Mouse (Mus musculus): Measurements from ENCODE around the gene Klhl23. TPM values are rescaled to one million over a fixed set of nuclear protein-coding genes. Genes with fewer than 3 reads are reported as not detected.

The Klhl23 gene
- total RNA-seq, 4 experiments from 2014 or later, result 46.7 to 55.1 (median 53.3) TPM

DNA sequence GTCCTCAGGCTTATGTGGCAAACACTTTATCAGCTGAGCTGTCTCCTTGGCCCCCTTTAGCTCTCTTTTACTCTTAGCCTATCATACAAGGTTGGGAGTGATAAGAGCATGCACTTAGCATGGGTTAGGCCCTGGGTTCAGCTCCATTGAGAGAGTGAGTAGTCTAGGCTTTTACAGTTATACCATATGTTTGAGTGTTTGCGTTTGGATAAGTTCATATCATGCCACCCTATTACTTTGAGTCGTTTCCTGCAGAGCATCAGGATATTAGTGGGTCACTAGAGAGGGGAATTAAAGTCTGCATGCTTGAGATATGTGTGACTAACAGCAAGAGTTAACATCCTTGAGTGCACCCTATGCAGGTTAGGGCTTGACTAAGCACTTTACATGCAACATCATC is 7.9 kb downstream of the Klhl23 start:
- no peak for DNase-seq (ENCODE audit: low spot score in 2 of 2)

DNA sequence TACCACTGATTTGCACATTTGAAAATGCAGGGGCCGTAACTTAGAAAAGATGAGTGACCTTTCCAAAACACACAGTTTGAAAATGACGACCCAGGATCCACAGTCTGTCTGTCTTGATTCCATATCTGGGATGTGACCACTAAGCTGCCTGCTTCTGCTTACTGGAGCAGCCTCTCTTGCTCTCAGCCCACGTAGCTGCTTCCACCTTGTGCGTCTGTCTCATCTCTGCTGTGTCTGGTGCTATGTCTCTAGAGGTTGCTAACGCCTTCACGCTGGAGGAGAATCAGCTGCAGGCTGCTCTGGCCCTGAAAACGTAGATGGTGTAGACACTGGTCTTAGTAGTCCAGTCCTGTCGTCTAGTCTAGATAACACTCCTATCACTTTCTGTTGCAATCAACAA is 8.4 kb downstream of the Klhl23 start:
- no peak for DNase-seq (ENCODE audit: low spot score in 2 of 2)

DNA sequence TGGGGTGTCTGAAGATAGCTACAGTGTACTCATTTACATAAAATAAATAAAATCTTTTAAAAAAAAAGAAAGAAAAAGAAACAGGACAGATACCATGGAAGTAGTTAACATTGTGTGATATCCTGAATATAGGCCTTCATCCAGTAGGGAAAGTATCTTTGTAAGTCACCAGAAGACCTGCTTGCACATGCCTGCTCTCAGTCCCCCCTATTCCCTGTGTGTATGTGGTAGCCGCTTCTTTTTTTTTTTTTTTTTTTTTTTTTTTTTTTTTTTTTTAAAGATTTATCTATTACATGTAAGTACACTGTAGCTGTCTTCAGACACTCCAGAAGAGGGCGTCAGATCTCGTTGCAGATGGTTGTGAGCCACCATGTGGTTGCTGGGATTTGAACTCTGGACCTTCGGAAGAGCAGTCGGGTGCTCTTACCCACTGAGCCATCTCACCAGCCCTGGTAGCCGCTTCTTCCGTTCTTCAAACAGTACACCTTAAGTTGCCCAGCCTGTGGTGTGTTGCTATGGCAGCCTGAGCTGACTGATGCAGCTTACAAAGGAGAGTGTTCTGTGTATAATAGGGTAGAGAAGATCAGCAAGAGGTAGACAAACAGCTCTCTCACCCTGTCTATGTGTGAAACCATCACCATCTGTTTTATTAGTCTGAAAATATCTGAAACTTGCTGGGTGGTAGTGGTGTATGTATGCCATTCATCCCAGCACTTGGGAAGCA is 15.7 kb downstream of the Klhl23 start:
- DNase-seq (ENCODE audit: low spot score in 2 of 2), result no peak

DNA sequence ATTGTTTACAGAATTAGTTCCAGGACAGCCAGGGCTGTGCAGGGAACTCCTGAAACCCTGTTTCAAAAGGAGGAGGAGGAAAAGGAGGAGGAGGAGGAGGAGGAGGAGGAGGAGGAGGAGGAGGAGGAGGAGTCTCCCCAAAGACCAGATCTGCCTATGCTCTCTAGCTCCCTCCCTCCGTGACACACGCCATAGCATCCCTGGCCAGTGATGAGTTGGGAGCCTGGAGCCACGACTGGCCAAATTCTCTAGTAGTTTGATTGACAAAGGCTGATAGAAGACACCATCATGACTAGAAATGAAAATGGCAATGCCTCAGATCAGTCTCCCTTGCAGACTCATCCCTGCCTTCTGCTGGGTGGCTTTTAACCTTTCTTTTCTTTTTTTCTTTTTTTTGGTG is 16.3 kb downstream of the Klhl23 start:
- no peak for DNase-seq (ENCODE audit: low spot score in 2 of 2)

DNA sequence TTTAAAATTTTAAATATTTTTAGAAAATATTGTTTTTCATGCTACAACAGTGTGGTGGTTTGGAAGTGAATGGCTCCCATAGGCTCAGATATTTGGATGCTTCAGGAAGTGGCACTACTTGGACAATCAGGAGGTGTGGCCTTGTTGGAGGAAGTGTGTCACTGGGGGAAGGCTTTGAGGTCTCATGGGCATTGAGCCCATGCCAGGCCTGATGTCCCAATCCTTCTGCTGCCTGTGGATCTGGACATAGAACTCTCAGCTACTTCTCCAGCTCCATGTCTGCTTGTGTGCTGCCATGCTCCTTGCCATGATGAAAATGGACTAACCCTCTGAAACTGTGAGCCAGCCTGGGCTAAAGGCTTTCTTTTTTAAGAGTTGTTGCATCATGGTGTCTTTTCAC is 17.0 kb downstream of the Klhl23 start:
- DNase-seq (ENCODE audit: low spot score in 2 of 2), result no peak

DNA sequence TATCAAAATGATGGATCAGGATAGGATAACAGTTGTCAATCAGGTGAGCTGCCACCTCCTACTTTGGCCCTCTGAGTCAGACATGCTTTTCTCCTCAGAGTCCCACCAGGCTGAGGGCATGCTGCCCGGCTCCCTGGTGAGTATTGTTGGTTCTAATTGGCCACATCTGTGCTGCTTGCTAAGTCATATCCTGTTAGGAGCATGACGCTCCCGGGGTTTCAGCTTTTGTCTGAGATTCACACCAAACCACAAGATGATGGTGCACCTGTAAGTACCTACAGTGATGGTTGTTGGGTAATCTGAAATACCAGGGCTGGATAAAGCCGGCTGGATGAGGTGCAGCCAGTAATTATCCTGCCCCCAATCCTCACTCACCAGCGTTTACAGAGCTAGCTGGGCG is 18.5 kb downstream of the Klhl23 start:
- DNase-seq (ENCODE audit: low spot score in 2 of 2), result no peak

DNA sequence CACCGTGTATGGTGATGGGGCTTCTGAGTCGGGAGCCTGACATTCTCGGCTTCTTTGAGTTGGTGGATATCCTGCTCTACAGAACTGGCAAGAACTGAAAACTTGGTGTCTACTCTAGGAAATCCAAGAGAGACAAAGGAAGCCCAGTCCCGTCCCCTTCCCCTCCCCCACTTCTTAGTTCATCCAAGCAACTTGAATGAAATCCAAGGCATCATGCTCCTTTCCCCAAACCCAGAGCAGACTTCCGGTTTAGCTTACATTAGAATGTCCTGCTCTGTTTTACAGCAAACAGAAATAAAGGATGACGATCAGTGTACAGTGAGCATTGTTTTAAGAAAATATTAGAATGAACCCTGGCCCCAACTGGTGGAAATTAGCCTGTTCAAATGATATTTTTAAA is 27.5 kb downstream of the Klhl23 start:
- DNase-seq (ENCODE audit: low spot score in 2 of 2), result peak in 1 of 2 experiments; percentile 2

DNA sequence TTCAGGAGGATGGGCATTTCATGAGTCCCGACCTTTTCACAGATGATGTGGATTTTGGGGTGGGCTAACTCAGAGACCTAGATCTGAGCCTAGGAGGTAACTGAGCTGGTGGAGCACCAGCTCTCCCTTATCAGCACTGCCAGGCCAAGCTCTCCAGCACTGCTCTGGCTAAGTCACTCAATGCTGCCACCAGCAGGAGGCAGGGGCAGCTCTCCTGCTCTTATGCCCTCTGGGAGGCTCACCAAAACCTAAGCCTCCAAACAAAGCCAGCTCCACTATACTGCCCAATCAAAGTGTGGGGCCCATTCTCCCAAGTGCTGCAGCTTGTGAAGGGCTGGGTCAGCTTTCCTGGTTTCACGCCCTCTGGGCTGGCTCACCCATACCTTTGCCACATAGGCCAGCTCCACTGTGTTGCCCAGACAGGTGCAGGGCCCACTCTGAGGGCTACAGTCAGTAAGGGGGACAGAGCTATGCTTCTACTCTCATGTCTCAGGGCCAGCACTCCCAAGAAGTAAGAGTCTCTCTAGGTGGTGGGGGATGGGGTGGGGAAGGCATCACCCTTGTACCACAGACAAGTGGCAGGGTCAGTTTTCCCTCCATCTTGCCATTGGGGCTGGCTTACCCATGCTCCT is 29.8 kb downstream of the Klhl23 start:
- DNase-seq (ENCODE audit: low spot score in 2 of 2), result no peak

DNA sequence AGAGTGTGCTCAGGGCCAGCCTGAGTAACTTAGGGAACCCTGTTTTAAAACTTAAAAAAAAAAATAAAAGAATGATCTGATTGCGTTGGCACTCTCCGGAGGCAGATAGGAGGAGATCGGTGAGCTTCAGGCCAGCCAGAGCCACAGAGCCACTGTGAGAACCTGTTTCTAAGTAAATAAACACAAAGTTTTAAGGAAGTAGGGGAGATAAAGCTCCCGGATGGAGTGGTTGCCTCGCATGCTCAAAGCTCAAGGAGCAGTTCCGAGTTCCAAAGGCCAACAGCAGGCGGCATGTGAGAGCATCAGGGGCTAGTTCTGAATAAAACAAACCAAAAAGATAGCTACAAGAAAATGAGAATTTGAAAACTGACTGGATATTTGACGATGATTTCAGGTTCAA is 34.6 kb downstream of the Klhl23 start:
- DNase-seq (ENCODE audit: low spot score in 2 of 2), result no peak

DNA sequence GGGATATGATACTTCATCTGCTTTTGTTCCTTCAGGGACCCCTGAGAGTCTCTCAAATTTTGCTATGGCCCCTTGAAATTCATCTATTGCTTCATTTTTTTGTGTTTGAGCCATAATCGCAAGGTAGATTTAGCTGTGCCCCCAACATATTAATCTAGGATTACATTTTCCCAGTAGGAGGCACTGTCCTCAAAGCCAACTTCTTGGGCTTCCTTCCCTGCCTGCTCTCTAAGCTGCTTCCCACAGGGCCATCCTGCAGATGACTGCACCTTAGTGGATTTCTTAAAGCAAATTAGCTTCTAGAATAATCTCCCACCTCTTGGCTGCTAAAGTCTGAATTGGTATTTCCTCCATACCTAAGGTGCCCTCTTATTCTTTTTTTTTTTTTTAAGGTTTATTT is 36.1 kb downstream of the Klhl23 start:
- DNase-seq (ENCODE audit: low spot score in 2 of 2), result no peak

DNA sequence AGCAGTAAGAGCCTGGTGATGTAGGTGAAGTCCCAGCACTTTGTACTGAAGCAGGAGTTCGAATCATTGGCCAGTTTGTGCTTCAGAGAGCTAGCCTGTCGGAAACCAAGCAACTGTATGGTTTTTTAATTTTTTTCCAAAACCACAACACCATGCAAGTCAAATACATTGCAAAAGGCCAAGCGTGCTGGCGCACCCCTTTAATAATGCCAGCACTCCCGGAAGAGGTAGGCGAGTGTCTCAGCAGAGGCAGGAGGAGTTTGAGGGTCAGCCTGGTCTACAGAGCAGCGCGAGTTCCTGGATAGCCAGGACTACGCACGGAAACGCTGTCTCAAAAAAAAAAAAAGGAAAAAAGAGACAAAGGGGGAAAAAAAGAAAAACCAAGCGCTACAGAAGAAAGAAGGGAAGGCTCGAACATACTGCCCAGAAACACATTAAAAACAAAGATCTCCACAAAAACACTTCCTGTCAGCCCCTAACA is 39.3 kb downstream of the Klhl23 start:
- DNase-seq (ENCODE audit: low spot score in 2 of 2), result peak in 1 of 2 experiments; percentile 15

DNA sequence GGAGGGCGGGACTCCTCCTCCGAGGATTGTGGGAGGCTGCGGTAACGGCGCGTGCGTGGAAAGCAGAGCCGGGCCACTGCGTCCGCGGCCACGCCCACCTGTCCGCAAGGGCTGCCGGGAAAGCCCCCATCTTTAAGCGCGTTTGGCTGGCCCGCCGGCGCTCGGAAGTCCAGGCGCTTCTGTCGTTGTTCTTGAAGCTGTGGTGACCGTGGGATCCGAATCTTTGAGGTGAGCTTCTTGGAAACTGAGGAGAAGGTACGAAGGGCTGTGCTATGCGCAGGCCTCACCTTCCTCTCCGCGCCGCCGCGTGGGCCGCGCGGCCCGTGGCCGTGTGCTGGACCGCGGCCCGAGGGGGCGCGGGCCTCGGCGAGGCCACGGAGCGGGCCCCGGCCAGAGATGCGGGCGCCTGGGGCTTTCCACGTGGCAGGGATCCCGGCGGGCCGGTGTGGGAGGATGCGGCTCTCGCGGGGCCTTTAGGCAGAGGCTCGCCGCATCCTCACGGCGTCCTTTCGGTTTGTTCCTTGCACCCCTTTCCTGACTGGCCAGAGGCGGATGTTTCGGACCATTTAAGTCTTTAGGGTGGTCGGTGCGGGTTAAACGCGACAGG is 39.8 kb downstream of the Klhl23 start, which contains the start of gene Ssb:
Gene Ssb, plus strand, starts transcription at position 78 of the 607 bp plus-strand sequence.
- peak; percentile 83 to 88 for DNase-seq (ENCODE audit: low spot score in 2 of 2)

DNA sequence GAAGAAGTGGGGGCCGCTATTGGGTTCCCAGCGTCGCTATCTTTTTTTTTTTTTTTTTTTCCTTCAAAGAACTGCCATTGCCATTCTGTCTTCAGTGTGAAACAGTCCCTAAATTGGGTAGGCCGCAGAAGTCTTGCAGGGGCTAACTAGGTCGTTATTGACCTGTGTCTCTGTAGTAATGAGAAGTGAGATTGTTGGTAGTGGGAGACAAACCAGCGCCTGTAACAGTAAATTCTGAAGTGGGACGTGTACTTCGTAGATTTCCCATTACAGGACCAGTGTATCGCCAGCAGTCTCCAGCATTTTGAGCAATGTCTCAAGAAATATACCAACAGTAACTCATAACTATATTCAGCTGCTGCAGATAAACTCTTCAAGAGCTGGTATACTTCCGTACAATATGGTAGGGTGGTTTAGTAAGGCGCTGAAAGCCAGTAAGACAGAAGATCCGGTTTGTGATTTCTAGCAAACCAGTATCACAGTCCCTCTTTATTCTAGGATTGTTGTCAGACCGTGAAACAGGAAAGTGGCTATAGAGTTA is 40.4 kb downstream of the Klhl23 start:
- DNase-seq (ENCODE audit: low spot score in 2 of 2), result no peak

DNA sequence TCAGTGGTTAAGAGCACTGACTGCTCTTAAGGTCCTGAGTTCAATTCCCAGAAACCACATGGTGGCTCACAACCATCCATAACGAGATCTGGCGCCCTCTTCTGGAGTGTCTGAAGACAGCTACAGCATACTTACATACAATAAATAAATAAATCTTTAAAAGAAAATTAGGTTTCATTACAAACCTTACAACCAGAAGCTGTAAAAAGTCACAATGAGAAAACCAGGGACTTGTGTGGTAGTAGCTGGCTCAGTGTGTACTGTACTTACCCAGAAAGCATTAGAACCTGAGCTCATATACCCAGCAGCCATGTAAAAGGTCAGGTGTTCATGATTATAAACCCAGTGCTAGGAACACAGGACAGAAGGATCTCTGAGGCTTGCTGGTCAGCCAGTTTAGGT is 62.2 kb downstream of the Klhl23 start:
- no peak for DNase-seq (ENCODE audit: low spot score in 2 of 2)

DNA sequence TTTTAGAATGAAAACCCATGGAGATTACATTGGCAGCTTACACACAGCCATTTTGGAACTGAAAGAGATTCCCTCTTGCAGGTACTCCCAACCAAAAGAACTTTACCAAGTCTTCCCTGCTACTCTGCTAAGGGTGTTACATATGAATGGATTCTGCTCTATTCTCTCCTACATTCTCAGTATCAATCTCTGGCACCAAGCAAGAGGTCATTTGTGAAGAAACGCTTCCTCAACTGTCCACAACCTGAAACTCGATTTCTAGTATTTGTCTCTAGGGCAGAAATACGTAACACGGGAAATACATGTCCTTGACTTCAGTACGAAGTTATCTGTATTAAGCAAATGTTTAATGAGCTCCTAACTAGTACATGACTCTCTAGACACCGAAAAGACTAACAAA is 62.8 kb downstream of the Klhl23 start:
- DNase-seq (ENCODE audit: low spot score in 2 of 2), result no peak

DNA sequence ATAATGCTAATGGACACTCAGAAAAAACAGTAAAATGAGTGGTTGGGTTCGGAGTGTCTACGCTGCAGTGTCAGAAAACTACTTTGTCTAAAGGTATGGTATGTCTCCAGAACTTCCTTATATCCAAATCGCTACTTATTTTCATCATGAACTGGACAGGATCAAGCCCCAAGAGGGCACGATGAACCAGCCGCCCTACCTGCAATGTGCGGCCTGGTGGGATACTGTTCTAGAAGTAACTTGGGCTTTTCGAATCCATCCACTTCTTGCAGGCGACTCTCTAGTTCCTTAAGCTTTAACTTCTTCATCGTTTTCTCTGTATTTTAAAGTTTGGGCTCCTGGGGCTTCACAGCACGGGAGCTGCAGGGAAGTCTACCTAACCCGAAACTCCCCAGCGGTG is 63.3 kb downstream of the Klhl23 start:
- peak in 1 of 2 experiments; percentile 18 for DNase-seq (ENCODE audit: low spot score in 2 of 2)

DNA sequence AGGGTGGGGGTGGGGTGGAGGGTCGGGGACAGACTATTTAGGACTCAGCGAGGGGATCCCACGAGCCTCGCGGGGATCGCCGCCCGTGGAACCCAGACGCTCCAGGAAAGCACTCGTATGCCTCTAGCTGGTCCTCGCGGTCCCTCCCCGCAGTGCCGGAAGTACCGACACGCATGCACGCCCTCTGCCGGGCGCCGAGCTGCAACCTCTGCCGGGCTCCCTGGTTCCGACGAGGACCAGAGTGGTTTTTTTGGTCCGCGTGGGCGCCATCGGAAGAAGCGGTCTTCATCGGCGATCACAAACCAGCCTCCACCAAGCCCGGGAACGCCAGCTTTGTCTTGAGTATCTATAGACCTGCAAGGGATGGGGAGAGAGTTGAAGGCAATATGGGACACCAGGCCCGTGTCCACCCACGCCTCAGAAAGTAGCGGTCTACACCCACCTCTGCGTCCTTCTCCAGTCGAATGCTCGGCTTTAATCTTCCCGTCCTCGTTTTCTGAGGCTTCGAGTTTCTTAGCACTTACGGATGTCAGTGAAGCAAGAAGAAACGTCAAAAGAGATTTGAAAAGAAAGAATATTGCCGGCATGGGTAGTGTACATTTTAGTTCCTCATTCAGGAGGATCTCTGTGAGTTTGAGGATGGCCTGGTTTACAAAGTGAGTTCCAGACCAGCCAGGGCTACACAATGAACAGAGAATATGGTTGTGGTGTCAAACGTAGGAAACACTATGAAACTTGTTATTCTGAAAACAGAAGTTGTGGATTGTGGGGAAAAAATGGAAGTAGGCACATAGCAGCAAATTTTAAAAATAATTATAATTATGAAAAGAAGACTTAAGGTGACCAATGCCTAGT is 63.9 kb downstream of the Klhl23 start, which contains the start of gene Mettl5:
Gene Mettl5, minus strand, starts transcription at position 165 of the 855 bp plus-strand sequence.
- peak; percentile 77 to 81 for DNase-seq (ENCODE audit: low spot score in 2 of 2)

Measured in left cerebral cortex, adult 8-10 months (tissue).